Mouse (Mus musculus) erythroid progenitor cell, adult 5-6 weeks (primary cell): ENCODE data around the gene Rgs11. TPM values are rescaled to one million over a fixed set of nuclear protein-coding genes. Genes with fewer than 3 reads are reported as not detected.

ENCODE experiments used
- ATAC-seq: replicated peaks from 2 replicates; pipeline ENCODE4 v1.8.0; 2016; ENCODE audit warnings: moderate number of reproducible peaks, mild to moderate bottlenecking, moderate TSS enrichment, inconsistent platforms; ENCODE audit not compliant: poor library complexity, low FRiP score, severe bottlenecking
- total RNA-seq, 2 experiments: library from RNA; stranded (forward) in 1 of 2; stranded (reverse) in 1 of 2; fragments of 150-400 nt in 1 of 2; fragments of 186-747, 209-891 nt in 1 of 2; gene quantifications; 2 replicates each; pipeline versions ENCODE4 v1.2.3 to v1.2.4; 2015 to 2017; ENCODE audit warnings: low replicate concordance in 2 of 2

Rgs11 gene
- total RNA-seq, 2 experiments from 2014 or later: not detected

GRCm38 (mm10) chr17:26225150-26225549, 22.4 kb downstream of the Rgs11 start:
- ATAC-seq: no peak

- no peak for ATAC-seq
Measured at GRCm38 (mm10) chr17:26229776-26230175, 27.0 kb downstream of the Rgs11 start.

GRCm38 (mm10) chr17:26231156-26231555, 28.4 kb downstream of the Rgs11 start:
- no peak for ATAC-seq

- no peak for ATAC-seq
Measured at GRCm38 (mm10) chr17:26232863-26233262, 30.1 kb downstream of the Rgs11 start.

- ATAC-seq: no peak
Measured at GRCm38 (mm10) chr17:26234386-26234785, 31.6 kb downstream of the Rgs11 start.

GRCm38 (mm10) chr17:26235077-26235815, 32.5 kb downstream of the Rgs11 start:
- ATAC-seq: no peak

GRCm38 (mm10) chr17:26237667-26238066, 34.9 kb downstream of the Rgs11 start:
- peak; percentile 43; the same call in 1 of the 2 replicates for ATAC-seq

GRCm38 (mm10) chr17:26239551-26239950, 36.8 kb downstream of the Rgs11 start:
- no peak for ATAC-seq

- ATAC-seq: no peak
Measured at GRCm38 (mm10) chr17:26240120-26240790, 37.5 kb downstream of the Rgs11 start.

GRCm38 (mm10) chr17:26240990-26241389, 38.2 kb downstream of the Rgs11 start:
- no peak for ATAC-seq

- peak; percentile 62 for ATAC-seq
Measured at GRCm38 (mm10) chr17:26243471-26244100, 40.8 kb downstream of the Rgs11 start.

GRCm38 (mm10) chr17:26244101-26244841, 41.5 kb downstream of the Rgs11 start, which contains the start of gene Fam234a:
Gene Fam234a, minus strand, starts transcription at chr17:26244242.
- peak; percentile 90 for ATAC-seq

- ATAC-seq: no peak
Measured at GRCm38 (mm10) chr17:26251886-26252538, 49.3 kb downstream of the Rgs11 start.

GRCm38 (mm10) chr17:26252539-26253251, 49.9 kb downstream of the Rgs11 start, which contains the start of gene Luc7l:
Gene Luc7l, plus strand, starts transcription at chr17:26252896.
- ATAC-seq: peak; percentile 98

- ATAC-seq: peak; percentile 48
Measured at GRCm38 (mm10) chr17:26253399-26253798, 50.6 kb downstream of the Rgs11 start.

GRCm38 (mm10) chr17:26255313-26255712, 52.6 kb downstream of the Rgs11 start:
- ATAC-seq: no peak
